Mouse (Mus musculus) right cerebral cortex, postnatal 4 days (tissue): ENCODE data around the gene Pip5k1b.

Source experiments
- DNase-seq: peaks from one replicate; pipeline ENCODE4 v3.0.0-alpha.2; 2022

Gene Pip5k1b

GRCm38 (mm10) chr19:24300994-24301767 is 254.5 kb downstream of the Pip5k1b start:
- peak; percentile 74 for DNase-seq

GRCm38 (mm10) chr19:24293537-24293936 is 262.1 kb downstream of the Pip5k1b start:
- DNase-seq = no peak

- no peak for DNase-seq
Observed at GRCm38 (mm10) chr19:24284187-24284586, 271.5 kb downstream of the Pip5k1b start.

GRCm38 (mm10) chr19:24281288-24281980 is 274.2 kb downstream of the Pip5k1b start:
- DNase-seq = no peak

- DNase-seq = no peak
Observed at GRCm38 (mm10) chr19:24280601-24281228, 275.0 kb downstream of the Pip5k1b start, which contains the start of gene Fxn. TSS of gene Fxn (minus strand) at chr19:24280605.

DNA sequence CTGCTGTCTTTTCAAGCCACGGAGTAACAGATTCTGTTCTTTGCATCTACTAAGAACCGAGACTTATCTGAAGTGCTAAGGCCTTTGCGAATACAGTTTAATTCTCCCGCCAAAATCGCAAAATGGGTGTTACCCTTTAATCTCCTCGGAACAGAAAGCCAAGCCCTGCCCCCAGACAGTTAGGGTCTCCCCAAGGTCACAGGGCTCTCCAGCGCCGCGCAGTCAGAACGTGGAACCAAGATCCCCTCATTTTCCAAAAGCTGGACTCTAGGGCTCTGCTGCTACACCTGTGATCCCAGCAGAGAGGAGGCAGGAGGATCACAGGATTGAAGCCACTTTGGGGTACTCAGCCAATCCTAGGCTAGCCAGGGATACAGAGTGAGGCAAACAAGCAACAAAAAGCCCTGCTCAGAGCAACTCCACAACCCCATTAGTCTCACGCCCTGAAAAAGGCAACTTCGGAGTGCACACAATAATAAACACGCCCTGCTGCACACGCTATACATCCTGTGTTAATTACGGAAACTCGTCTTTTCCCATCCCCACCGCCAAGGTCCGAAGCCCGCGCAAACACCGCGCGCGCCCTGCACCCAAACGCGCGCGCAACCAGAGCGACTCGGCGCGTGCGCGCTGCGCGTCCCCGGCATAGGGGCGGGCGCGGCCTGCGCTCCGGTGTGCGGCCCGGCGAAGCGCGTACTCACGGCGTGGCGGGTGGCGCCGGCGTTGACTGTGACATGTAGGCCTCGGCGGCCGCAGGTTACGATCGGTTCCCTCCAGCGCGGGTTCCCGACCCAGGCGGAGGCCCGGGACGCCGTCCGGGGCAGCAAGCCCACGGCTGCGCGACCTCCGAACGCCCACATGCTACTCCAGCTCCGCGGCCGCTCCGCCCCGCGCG is 275.7 kb downstream of the Pip5k1b start:
- DNase-seq = peak; percentile 83

- no peak for DNase-seq
Observed at GRCm38 (mm10) chr19:24278859-24279258, 276.8 kb downstream of the Pip5k1b start.

DNA sequence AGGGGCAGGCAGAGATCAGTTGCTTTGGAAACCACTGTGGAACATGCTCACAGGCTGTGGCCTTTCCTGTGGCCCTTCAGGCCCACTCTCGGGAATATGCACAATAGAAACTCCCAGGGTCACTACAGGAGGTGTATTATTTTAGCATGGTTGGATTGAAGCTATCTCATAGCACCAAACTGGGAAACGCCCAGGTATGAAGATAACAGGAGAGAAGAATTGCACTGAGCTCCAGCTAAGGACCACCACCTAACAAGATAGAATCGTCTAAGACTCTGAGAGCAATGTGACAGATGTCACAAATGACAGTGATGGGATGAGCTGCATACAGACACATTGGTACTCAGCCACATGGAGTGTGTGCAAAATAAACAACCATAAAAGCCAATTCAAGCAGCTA is 281.4 kb downstream of the Pip5k1b start:
- no peak for DNase-seq

GRCm38 (mm10) chr19:24271746-24272426 is 283.8 kb downstream of the Pip5k1b start:
- DNase-seq = peak; percentile 90

- DNase-seq = no peak
Observed at GRCm38 (mm10) chr19:24271326-24271725, 284.3 kb downstream of the Pip5k1b start.

GRCm38 (mm10) chr19:24268531-24268930 is 287.1 kb downstream of the Pip5k1b start:
- DNase-seq = no peak

- DNase-seq = no peak
Observed at GRCm38 (mm10) chr19:24266046-24266830, 289.4 kb downstream of the Pip5k1b start.

DNA sequence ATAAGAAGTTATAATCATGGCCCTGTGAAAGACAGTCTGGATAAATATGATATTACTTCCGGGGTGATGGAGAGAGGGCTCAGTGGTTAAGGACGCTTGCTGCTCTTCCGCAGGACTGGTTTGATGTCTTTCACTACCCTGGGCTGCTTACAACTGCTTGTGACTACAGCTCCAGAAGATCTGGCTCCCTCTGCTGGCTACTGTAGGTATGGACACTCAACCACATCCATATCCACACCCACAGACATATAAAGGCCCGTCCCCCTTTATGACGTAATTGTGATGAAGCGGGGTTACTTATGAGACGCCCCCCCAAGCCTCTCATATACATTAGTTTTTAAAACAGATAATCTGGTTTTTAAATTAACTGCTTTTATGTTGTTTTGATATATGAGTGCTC is 290.7 kb downstream of the Pip5k1b start:
- peak; percentile 81 for DNase-seq

- no peak for DNase-seq
Observed at GRCm38 (mm10) chr19:24262736-24263135, 292.9 kb downstream of the Pip5k1b start.

DNA sequence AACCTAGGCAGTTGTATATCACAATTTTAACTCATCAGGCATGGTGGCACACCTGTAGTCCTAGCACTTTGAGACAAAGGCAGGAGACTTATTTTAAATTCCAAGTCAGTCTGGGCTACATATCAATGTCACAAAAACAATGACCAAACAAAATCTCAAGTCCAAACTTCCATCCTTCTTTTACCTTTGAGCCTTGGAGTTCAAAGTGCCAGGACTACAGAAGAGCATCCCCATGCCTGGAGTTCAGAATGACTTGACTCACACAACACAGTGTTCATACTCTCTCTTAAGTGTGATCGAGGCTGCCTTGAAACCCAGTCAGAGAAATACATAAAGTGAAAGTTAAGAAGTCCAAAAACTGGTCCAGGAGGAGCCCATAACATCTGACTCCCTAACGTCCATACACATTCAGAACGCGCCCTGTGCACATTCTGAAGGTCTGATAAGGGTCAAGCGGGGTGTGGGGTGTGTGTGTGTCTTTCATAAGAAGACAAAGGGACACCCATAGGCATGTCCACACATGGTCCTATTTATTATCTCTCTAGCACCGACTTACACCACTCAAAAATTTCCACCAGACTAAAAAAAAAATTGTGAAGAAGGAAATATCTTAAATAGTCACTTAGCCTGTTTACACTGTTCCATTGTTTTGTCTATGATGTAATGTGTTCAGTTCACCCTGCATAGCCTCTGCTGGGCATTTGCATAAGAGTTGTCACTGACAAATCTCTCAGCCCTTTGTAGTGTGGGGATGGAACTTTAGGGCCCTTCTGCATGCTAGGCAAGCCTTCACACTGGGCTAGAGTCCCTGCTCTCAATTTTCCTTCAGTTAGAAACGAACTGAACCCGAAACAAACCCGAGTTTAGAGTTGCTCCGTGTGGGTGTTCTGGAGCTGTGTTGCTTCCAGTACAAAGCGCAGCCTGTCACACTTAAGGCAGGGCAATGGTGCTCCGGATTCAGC is 296.0 kb downstream of the Pip5k1b start:
- DNase-seq = no peak

- no peak for DNase-seq
Observed at GRCm38 (mm10) chr19:24258368-24258767, 297.3 kb downstream of the Pip5k1b start.

GRCm38 (mm10) chr19:24257962-24258361 is 297.7 kb downstream of the Pip5k1b start:
- no peak for DNase-seq

DNA sequence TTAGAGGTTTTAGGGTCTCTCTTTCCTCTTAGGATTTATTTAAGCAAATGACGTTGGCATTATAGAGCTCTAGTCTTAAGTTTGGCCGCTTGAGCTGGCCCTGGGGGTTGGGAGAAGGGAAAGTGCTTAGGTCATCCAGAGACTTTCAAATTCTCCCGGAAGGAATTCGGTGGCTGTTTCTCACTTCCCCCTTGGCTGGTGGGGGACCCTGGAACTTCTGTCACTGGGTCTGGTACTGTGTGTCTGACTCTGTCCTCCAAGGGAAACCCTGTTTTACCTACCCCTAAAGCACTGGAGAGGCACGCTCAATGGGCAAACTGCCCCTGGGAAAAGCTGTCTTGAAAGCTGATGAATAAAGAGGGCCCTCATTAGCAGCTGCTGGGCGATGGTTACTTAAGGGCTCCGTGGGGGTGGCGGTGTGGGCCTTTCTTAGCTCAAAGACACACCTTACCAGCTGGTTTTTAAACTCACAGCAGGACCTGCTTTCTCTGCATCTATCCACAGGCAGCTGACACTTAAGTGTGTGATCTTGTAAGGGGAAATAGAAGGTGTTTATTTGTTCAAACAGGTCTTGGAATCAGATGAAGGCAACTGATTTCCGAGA is 301.9 kb downstream of the Pip5k1b start:
- DNase-seq = no peak

GRCm38 (mm10) chr19:24251869-24252268 is 303.8 kb downstream of the Pip5k1b start:
- DNase-seq = no peak
